Mouse (Mus musculus): ENCODE results near the gene Acvr1. TPM values are rescaled to one million over a fixed set of nuclear protein-coding genes. Genes with fewer than 3 reads are reported as not detected.

The Acvr1 gene
- polyA plus RNA-seq, 1 experiment = 5.0 TPM

- peaks cover 15% of the 10 kb centered on the region for H3K4me1 ChIP-seq (ENCODE audit: control insufficient read depth, insufficient read depth, insufficient read length, low read length)
- no peak overlapping the region for H3K4me3 ChIP-seq (ENCODE audit: insufficient read depth, low read depth, low read length)
- no peak overlapping the region for H3K27ac ChIP-seq (replicated peaks; ENCODE audit: low read depth, low read length)
These were observed 23.7 kb downstream of the Acvr1 start for GRCm38 (mm10) chr2:58543252-58543651.

GRCm38 (mm10) chr2:58538196-58538595 is 28.8 kb downstream of the Acvr1 start:
- Histone ChIP-seq H3K4me1 (ENCODE audit: control insufficient read depth, insufficient read depth, insufficient read length, low read length) (peaks cover 27% of the 10 kb centered on the region), H3K27ac (replicated peaks; ENCODE audit: low read depth, low read length) (no peak overlapping the region), H3K4me3 (ENCODE audit: insufficient read depth, low read depth, low read length) (no peak overlapping the region)

- Histone ChIP-seq H3K4me1 (ENCODE audit: control insufficient read depth, insufficient read depth, insufficient read length, low read length) (peaks cover 34% of the 10 kb centered on the region), H3K4me3 (ENCODE audit: insufficient read depth, low read depth, low read length) (no peak overlapping the region), H3K27ac (replicated peaks; ENCODE audit: low read depth, low read length) (no peak overlapping the region)
These were observed 30.2 kb downstream of the Acvr1 start for GRCm38 (mm10) chr2:58536796-58537195.

- no peak overlapping the region for H3K4me3 ChIP-seq (ENCODE audit: insufficient read depth, low read depth, low read length)
- peaks cover 45% of the 10 kb centered on the region for H3K4me1 ChIP-seq (ENCODE audit: control insufficient read depth, insufficient read depth, insufficient read length, low read length)
- no peak overlapping the region for H3K27ac ChIP-seq (replicated peaks; ENCODE audit: low read depth, low read length)
These were observed 31.7 kb downstream of the Acvr1 start for GRCm38 (mm10) chr2:58535233-58535632.

GRCm38 (mm10) chr2:58534379-58534778 is 32.6 kb downstream of the Acvr1 start:
- Histone ChIP-seq H3K27ac (replicated peaks; ENCODE audit: low read depth, low read length) (peak overlapping the region; percentile 5; the same call in 1 of the 2 replicates), H3K4me1 (ENCODE audit: control insufficient read depth, insufficient read depth, insufficient read length, low read length) (peaks cover 49% of the 10 kb centered on the region), H3K4me3 (ENCODE audit: insufficient read depth, low read depth, low read length) (no peak overlapping the region)

- no peak overlapping the region for H3K4me3 ChIP-seq (ENCODE audit: insufficient read depth, low read depth, low read length)
- H3K4me1 ChIP-seq (ENCODE audit: control insufficient read depth, insufficient read depth, insufficient read length, low read length) = peaks cover 47% of the 10 kb centered on the region
- peak overlapping the region; percentile 78 for H3K27ac ChIP-seq (replicated peaks; ENCODE audit: low read depth, low read length)
These were observed 33.4 kb downstream of the Acvr1 start for GRCm38 (mm10) chr2:58533521-58534001.

GRCm38 (mm10) chr2:58532260-58532850 is 34.6 kb downstream of the Acvr1 start:
- Histone ChIP-seq H3K4me3 (ENCODE audit: insufficient read depth, low read depth, low read length) (no peak overlapping the region), H3K4me1 (ENCODE audit: control insufficient read depth, insufficient read depth, insufficient read length, low read length) (peaks cover 51% of the 10 kb centered on the region), H3K27ac (replicated peaks; ENCODE audit: low read depth, low read length) (peak overlapping the region; percentile 69)

GRCm38 (mm10) chr2:58530521-58530920 is 36.4 kb downstream of the Acvr1 start:
- H3K4me1 ChIP-seq (ENCODE audit: control insufficient read depth, insufficient read depth, insufficient read length, low read length) = peaks cover 55% of the 10 kb centered on the region
- H3K4me3 ChIP-seq (ENCODE audit: insufficient read depth, low read depth, low read length) = no peak overlapping the region
- no peak overlapping the region for H3K27ac ChIP-seq (replicated peaks; ENCODE audit: low read depth, low read length)

- Histone ChIP-seq H3K4me3 (ENCODE audit: insufficient read depth, low read depth, low read length) (no peak overlapping the region), H3K27ac (replicated peaks; ENCODE audit: low read depth, low read length) (no peak overlapping the region)
These were observed 37.0 kb downstream of the Acvr1 start for GRCm38 (mm10) chr2:58529860-58530440.

GRCm38 (mm10) chr2:58529384-58529783 is 37.6 kb downstream of the Acvr1 start:
- Histone ChIP-seq H3K27ac (replicated peaks; ENCODE audit: low read depth, low read length) (no peak overlapping the region), H3K4me1 (ENCODE audit: control insufficient read depth, insufficient read depth, insufficient read length, low read length) (peaks cover 57% of the 10 kb centered on the region), H3K4me3 (ENCODE audit: insufficient read depth, low read depth, low read length) (no peak overlapping the region)

More at GRCm38 (mm10) chr2:58529860-58530440, 37.0 kb downstream of the Acvr1 start:
- H3K4me1 ChIP-seq (ENCODE audit: control insufficient read depth, insufficient read depth, insufficient read length, low read length) = peaks cover 56% of the 10 kb centered on the region

- Histone ChIP-seq H3K4me3 (ENCODE audit: insufficient read depth, low read depth, low read length) (no peak overlapping the region), H3K4me1 (ENCODE audit: control insufficient read depth, insufficient read depth, insufficient read length, low read length) (peaks cover 43% of the 10 kb centered on the region), H3K27ac (replicated peaks; ENCODE audit: low read depth, low read length) (no peak overlapping the region)
These were observed 39.2 kb downstream of the Acvr1 start for GRCm38 (mm10) chr2:58527786-58528185.

GRCm38 (mm10) chr2:58524356-58524755 is 42.6 kb downstream of the Acvr1 start:
- Histone ChIP-seq H3K4me3 (ENCODE audit: insufficient read depth, low read depth, low read length) (no peak overlapping the region), H3K4me1 (ENCODE audit: control insufficient read depth, insufficient read depth, insufficient read length, low read length) (peaks cover 22% of the 10 kb centered on the region), H3K27ac (replicated peaks; ENCODE audit: low read depth, low read length) (no peak overlapping the region)

GRCm38 (mm10) chr2:58523894-58524293 is 43.1 kb downstream of the Acvr1 start:
- Histone ChIP-seq H3K4me3 (ENCODE audit: insufficient read depth, low read depth, low read length) (no peak overlapping the region), H3K27ac (replicated peaks; ENCODE audit: low read depth, low read length) (no peak overlapping the region), H3K4me1 (ENCODE audit: control insufficient read depth, insufficient read depth, insufficient read length, low read length) (peaks cover 20% of the 10 kb centered on the region)

- H3K27ac ChIP-seq (replicated peaks; ENCODE audit: low read depth, low read length) = no peak overlapping the region
- H3K4me1 ChIP-seq (ENCODE audit: control insufficient read depth, insufficient read depth, insufficient read length, low read length) = peaks cover 19% of the 10 kb centered on the region
- no peak overlapping the region for H3K4me3 ChIP-seq (ENCODE audit: insufficient read depth, low read depth, low read length)
These were observed 43.9 kb downstream of the Acvr1 start for GRCm38 (mm10) chr2:58523097-58523496.

GRCm38 (mm10) chr2:58521621-58522020 is 45.3 kb downstream of the Acvr1 start:
- H3K4me1 ChIP-seq (ENCODE audit: control insufficient read depth, insufficient read depth, insufficient read length, low read length) = peaks cover 13% of the 10 kb centered on the region
- H3K27ac ChIP-seq (replicated peaks; ENCODE audit: low read depth, low read length) = no peak overlapping the region
- H3K4me3 ChIP-seq (ENCODE audit: insufficient read depth, low read depth, low read length) = no peak overlapping the region

- no peak overlapping the region for H3K27ac ChIP-seq (replicated peaks; ENCODE audit: low read depth, low read length)
- peaks cover 18% of the 10 kb centered on the region for H3K4me1 ChIP-seq (ENCODE audit: control insufficient read depth, insufficient read depth, insufficient read length, low read length)
These were observed 46.2 kb downstream of the Acvr1 start for GRCm38 (mm10) chr2:58520727-58521126.

More at GRCm38 (mm10) chr2:58520727-58521126, 46.2 kb downstream of the Acvr1 start:
- no peak overlapping the region for H3K4me3 ChIP-seq (ENCODE audit: insufficient read depth, low read depth, low read length)

All from brown adipose tissue, adult 24 weeks (tissue).